Mouse (Mus musculus) spleen, adult 2 months (tissue): ENCODE results near the gene Cnga3.

ENCODE experiments used
- CTCF ChIP-seq: fragments of 200-500 bp; IDR thresholded peaks from 2 replicates; pipeline ENCODE4 v1.5.1; 2011; ENCODE audit warnings: mild to moderate bottlenecking, inconsistent platforms; ENCODE audit not compliant: insufficient read depth, insufficient read length, insufficient replicate concordance; ENCODE audit errors: extremely low read depth
- POLR2A ChIP-seq: fragments of 200-500 bp; IDR thresholded peaks from 2 replicates; pipeline ENCODE4 v1.6.1; 2011; ENCODE audit warnings: low read depth, low read length, inconsistent platforms

- no peak for TF ChIP-seq CTCF
- TF ChIP-seq POLR2A = no peak
Observed at GRCm38 (mm10) chr1:37246476-37246875, 32.2 kb downstream of the Cnga3 start.
